Mouse (Mus musculus): ENCODE measurements around the gene Fam107b. TPM values are rescaled to one million over a fixed set of nuclear protein-coding genes. Genes with fewer than 3 reads are reported as not detected.

The Fam107b gene
- polyA plus RNA-seq, 1 experiment from 2014 or later: 43.9 TPM

DNA sequence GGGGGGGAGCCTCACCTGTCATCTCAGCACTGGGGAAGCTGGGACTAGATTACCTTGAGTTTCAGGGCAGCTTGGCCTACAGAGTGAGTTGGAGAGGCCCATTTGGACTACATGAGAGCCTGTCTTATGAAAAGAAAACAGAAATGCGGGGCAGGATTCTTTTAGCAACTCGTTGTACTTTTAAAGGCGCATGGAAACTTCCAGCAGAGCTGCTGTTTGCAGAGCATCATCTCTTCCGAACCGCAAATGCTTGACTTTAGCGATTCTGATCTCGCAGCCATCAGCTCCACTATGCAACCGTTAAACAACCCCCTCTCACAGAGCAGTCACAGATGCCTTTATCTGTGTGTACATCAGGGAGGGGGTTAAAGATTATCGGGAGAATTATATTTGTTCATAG, 179.8 kb downstream of the Fam107b start:
- H3K36me3 ChIP-seq: no peaks in the 10 kb centered on the region
- H3K27ac ChIP-seq: no peak overlapping the region
- H3K4me1 ChIP-seq: peaks cover 28% of the 10 kb centered on the region
- no peak overlapping the region for H3K4me2 ChIP-seq (replicated peaks)
- no peak for ATAC-seq (ENCODE audit: insufficient number of reproducible peaks, insufficient read depth, low FRiP score, low TSS enrichment)
- 78% methylated on average over 9 of the region's 9 CpGs for WGBS
- H3K9me3 ChIP-seq: no peaks in the 10 kb centered on the region
- H3K4me3 ChIP-seq: no peak overlapping the region
- no peak overlapping the region for H3K9ac ChIP-seq
- H3K27me3 ChIP-seq: no peaks in the 10 kb centered on the region

DNA sequence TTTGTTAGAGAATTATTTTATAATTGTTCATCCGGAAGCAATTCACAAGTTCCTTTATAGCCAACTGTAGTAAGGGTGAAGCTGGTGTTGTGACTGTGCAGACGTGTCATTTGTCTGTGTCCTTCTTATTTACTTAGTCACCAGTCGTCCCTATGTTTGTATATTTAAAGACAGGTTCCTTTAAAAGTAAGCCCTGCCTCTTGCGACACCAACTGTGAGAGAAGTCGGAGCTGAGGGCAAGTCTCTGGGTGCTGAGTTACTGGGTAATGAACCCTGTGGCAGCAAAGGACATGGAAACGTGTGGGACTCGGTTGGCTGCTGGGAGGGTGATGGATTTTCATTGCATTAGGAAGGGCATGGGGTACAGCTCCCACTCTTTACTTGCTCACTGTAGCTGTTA, 182.1 kb downstream of the Fam107b start:
- Histone ChIP-seq H3K4me2 (replicated peaks) (no peak overlapping the region), H3K9me3 (no peaks in the 10 kb centered on the region), H3K4me1 (peaks cover 28% of the 10 kb centered on the region), H3K27ac (no peak overlapping the region), H3K9ac (no peak overlapping the region), H3K27me3 (no peaks in the 10 kb centered on the region), H3K4me3 (no peak overlapping the region), H3K36me3 (no peaks in the 10 kb centered on the region)
- WGBS: 68% methylated on average over 7 of the region's 7 CpGs
- ATAC-seq (ENCODE audit: insufficient number of reproducible peaks, insufficient read depth, low FRiP score, low TSS enrichment): no peak

DNA sequence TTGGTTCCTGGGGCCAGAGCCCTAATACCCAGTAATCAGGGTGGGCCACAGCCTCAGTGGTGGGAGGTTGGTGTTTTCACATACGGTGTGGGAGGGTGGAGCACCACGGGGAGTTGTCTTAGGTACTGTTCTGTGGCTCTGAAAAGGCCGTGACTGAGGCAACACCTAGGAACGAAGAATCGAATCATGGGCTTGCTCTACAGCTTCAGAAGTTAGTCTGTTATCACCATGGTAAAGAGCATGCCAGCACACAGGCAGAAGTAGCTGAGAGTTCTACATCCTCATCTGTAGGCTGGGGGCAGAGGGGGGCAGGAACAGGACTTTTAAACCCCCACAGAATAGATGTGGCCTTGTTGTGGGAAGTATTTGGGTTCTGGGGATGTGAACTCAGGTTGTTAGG, 182.6 kb downstream of the Fam107b start:
- Histone ChIP-seq H3K27ac (no peak overlapping the region), H3K4me2 (replicated peaks) (no peak overlapping the region), H3K36me3 (no peaks in the 10 kb centered on the region), H3K27me3 (no peaks in the 10 kb centered on the region), H3K9ac (no peak overlapping the region), H3K4me3 (no peak overlapping the region), H3K4me1 (peaks cover 28% of the 10 kb centered on the region), H3K9me3 (no peaks in the 10 kb centered on the region)
- ATAC-seq (ENCODE audit: insufficient number of reproducible peaks, insufficient read depth, low FRiP score, low TSS enrichment): no peak
- 89% methylated on average over 5 of the region's 5 CpGs for WGBS

DNA sequence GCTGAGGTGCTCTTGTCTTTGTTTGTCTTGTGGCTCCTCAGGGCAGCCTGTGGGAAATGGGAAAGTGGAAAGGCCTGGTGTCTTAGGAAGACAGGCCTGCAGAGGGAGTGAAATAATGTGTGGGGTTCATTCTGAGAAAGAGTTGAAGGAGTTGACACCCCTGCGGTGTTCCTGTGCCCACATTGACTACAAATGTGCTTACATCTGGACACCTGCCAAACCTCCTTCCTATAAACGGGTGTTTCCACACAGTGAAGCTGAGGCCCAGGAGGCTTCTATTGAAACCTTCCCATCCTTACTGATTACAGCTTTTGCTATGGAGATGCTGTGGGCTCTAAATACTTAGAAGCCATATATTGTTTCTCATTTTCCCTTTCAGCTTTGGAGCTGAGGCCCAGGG, 183.5 kb downstream of the Fam107b start:
- Histone ChIP-seq H3K27me3 (no peaks in the 10 kb centered on the region), H3K4me1 (peaks cover 20% of the 10 kb centered on the region), H3K27ac (peak overlapping the region; percentile 24; the same call in 1 of the 2 replicates), H3K9ac (no peak overlapping the region), H3K4me3 (no peak overlapping the region), H3K9me3 (no peaks in the 10 kb centered on the region), H3K36me3 (no peaks in the 10 kb centered on the region), H3K4me2 (replicated peaks) (no peak overlapping the region)
- WGBS: 41% methylated on average over 2 of the region's 2 CpGs
- ATAC-seq (ENCODE audit: insufficient number of reproducible peaks, insufficient read depth, low FRiP score, low TSS enrichment): 0 out of 2 replicates have a peak, but pooled peaks have one; percentile 5

DNA sequence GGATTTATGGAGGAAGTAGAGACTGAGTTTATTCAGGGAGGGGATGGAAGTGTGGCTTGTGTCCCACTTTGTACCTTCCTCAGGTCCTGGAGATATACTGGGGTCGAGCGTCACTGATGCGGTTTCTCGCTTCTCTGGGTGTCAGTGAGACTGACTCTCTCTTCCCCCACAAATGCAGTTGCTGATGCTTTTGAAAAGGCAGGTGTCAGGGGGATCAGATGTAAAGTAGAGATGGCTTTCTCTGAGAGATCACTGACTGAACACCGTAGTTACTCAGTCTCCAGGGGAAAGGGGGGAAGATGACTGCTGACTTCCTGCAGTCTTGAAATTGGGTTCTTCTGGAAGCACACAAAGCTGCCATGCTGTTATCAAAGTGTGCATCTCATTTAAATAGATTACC, 185.6 kb downstream of the Fam107b start:
- 83% methylated on average over 5 of the region's 5 CpGs for WGBS
- ATAC-seq (ENCODE audit: insufficient number of reproducible peaks, insufficient read depth, low FRiP score, low TSS enrichment): no peak
- no peaks in the 10 kb centered on the region for H3K9me3 ChIP-seq
- H3K27me3 ChIP-seq: no peaks in the 10 kb centered on the region
- H3K4me3 ChIP-seq: no peak overlapping the region
- no peak overlapping the region for H3K27ac ChIP-seq
- peaks cover 5% of the 10 kb centered on the region for H3K4me1 ChIP-seq
- H3K9ac ChIP-seq: no peak overlapping the region
- H3K36me3 ChIP-seq: no peaks in the 10 kb centered on the region
- H3K4me2 ChIP-seq (replicated peaks): no peak overlapping the region

DNA sequence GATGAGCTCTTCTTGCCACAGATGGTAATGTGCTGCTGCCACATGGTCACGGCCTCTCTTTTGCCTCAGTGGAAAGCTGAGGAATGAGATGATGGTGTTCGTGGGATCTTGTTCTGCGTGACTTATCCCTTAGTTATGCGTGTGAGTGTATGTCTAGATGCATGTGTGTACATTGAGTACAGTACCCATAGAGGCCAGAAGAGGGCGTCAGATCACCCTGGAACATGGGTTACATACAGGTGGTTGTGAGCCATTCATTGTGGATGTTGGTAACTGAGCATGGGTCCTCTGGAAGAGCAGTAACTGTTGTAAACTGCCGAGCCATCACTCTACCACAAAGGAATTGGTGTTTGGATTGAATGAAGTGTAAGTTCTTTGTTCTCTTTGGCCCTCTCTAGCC, 188.1 kb downstream of the Fam107b start:
- 90% methylated on average over 6 of the region's 6 CpGs for WGBS
- Histone ChIP-seq H3K4me3 (no peak overlapping the region), H3K27me3 (no peaks in the 10 kb centered on the region), H3K27ac (no peak overlapping the region), H3K4me2 (replicated peaks) (no peak overlapping the region), H3K36me3 (no peaks in the 10 kb centered on the region), H3K9ac (no peak overlapping the region), H3K4me1 (peaks cover 3% of the 10 kb centered on the region; the same call in 1 of the 2 replicates), H3K9me3 (no peaks in the 10 kb centered on the region)
- ATAC-seq (ENCODE audit: insufficient number of reproducible peaks, insufficient read depth, low FRiP score, low TSS enrichment): no peak

DNA sequence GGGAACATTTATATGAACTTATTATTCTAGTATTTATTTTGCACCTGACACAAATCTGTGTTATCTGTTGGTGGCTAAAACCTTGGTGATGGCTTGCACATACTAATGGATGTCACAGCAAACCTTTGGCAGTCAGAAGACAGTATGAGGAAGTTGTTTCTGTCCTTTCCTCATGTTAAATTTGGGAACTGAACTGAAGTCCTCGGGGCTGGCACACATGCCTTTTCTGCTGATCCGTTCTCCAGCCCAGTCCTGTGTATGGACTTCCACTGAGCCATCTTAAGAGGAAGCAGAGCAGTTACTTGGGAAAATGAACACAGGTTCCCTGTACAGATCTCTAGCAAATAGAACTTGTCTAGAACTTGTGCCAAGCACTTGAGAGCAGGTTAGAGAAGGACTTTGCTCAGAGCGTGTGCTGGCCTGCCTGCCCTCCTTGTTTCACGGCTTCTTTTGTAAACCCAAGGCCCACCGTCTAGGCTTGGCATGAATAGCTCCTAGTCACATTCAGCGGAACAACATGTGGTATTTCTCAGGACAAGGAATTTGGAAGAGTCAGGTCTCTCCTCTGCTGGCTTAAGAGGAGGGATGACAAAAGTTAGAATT, 190.0 kb downstream of the Fam107b start:
- Histone ChIP-seq H3K9me3 (no peaks in the 10 kb centered on the region), H3K27me3 (no peaks in the 10 kb centered on the region), H3K4me3 (no peak overlapping the region), H3K4me2 (replicated peaks) (no peak overlapping the region), H3K36me3 (no peaks in the 10 kb centered on the region), H3K27ac (no peak overlapping the region), H3K4me1 (peaks cover 6% of the 10 kb centered on the region), H3K9ac (no peak overlapping the region)
- 77% methylated on average over 6 of the region's 6 CpGs for WGBS
- ATAC-seq (ENCODE audit: insufficient number of reproducible peaks, insufficient read depth, low FRiP score, low TSS enrichment): no peak

DNA sequence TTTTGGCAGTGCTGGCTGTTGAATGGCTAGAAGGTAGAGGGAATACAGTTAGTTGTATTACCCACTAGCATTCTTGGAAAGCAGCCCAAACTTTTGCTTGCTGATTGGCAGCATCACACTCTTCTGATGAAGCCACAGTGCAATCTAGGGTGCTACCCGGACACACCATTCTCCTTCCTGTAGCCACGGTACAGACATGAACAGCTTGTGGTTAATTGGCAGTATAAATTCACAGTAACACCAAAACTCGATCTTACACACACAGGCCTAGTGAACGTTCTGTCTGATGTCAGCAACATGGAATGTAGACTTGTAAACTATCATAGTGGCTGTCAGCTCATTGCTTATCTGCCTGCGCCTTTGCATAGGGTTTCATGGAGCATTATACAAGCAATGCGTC, 193.8 kb downstream of the Fam107b start:
- Histone ChIP-seq H3K27ac (no peak overlapping the region), H3K4me1 (peaks cover 22% of the 10 kb centered on the region), H3K4me3 (no peak overlapping the region), H3K4me2 (replicated peaks) (no peak overlapping the region), H3K36me3 (no peaks in the 10 kb centered on the region), H3K9ac (no peak overlapping the region), H3K27me3 (no peaks in the 10 kb centered on the region), H3K9me3 (no peaks in the 10 kb centered on the region)
- 68% methylated on average over 6 of the region's 6 CpGs for WGBS
- ATAC-seq (ENCODE audit: insufficient number of reproducible peaks, insufficient read depth, low FRiP score, low TSS enrichment): no peak

DNA sequence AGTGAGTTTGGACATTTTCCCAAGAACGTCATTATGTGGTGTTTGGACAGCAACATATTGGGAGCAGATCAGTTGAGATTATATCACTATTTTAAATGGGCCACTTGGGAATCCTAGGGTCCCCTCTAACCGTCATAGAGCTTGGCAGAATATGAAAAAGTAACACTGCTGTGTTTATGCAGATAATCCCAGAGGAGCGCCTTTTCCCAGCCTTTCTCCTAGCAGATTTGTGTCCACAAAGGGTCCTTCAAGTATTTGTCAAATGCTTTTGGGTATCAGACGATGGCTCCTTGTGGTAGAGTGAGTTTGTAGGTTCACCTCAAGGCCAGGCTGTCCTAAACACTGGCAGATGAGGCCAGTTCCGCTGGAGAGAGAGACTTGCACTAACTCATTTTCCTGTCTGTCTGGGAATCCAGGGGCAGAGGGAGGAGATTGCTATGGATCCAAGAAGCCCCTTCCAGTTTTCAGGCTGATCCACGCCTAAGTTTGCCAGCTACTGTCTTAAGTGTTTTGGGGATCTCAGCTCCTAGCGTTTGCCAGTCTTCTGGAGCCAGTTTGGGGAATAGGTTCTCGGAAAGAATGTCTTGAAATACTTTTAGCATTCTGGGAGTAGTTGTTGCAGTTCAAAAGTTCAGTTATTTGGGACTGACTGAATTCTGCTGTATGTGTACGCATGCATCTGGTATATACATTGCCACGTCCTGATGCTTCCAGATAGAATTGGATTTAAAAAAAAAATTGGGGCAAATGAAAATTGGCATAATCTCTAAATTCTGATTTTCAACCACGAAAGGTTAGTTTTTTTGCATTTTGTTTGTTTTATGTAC, 195.9 kb downstream of the Fam107b start:
- H3K4me3 ChIP-seq: no peak overlapping the region
- no peak for ATAC-seq (ENCODE audit: insufficient number of reproducible peaks, insufficient read depth, low FRiP score, low TSS enrichment)
- H3K27me3 ChIP-seq: no peaks in the 10 kb centered on the region
- WGBS: 46% methylated on average over 11 of the region's 11 CpGs
- peaks cover 22% of the 10 kb centered on the region for H3K4me1 ChIP-seq
- H3K27ac ChIP-seq: no peak overlapping the region
- H3K4me2 ChIP-seq (replicated peaks): no peak overlapping the region
- H3K36me3 ChIP-seq: no peaks in the 10 kb centered on the region
- H3K9me3 ChIP-seq: no peaks in the 10 kb centered on the region
- H3K9ac ChIP-seq: no peak overlapping the region

DNA sequence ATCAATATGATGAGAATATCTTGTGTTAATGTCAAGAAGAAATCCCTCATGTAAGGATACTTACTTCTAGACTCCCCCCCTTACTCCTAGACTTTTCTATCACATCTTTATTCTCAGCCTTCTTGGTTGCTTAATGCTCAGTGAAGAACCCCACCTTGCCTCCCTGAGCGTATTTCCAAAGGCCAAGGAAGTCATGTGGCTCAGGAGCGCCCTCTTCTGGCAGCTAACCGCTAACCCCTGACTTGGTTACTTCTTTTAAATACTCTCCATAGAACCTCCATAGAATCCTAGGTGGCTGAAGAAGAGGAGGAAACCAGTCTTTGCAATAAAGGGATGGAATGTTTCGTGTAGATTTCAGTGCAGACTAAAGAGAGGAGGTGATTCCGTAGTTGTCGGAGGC, 199.0 kb downstream of the Fam107b start:
- Histone ChIP-seq H3K9ac (no peak overlapping the region), H3K27me3 (no peaks in the 10 kb centered on the region), H3K4me1 (peaks cover 17% of the 10 kb centered on the region), H3K36me3 (no peaks in the 10 kb centered on the region), H3K27ac (no peak overlapping the region), H3K9me3 (no peaks in the 10 kb centered on the region), H3K4me3 (no peak overlapping the region), H3K4me2 (replicated peaks) (no peak overlapping the region)
- ATAC-seq (ENCODE audit: insufficient number of reproducible peaks, insufficient read depth, low FRiP score, low TSS enrichment): no peak
- WGBS: 34% methylated on average over 6 of the region's 6 CpGs

DNA sequence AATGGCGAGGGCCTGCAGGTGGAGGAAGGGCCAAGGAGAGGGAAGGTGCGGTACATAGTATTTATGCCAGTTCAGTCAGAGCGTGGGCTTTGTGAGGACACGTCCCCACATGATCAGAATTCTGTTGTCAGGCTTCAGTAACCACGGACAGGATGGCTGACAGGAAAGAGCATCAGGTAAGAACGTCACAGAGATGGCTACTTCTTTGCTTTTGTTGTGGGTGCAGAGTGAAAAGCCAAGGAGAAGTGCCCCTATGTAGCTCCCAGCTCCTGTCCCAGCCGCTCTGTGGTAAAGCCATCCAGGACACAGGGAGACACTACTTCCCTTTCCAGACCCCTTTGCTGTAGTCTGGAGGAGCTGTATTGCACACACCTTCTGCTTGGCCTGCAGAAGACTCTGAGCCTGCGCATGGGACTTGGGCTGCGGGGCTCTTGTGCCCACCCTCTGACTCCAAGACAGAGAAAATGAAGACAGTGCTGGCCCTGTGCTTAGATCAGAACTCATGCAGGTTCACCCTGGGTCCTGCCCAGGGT, 199.6 kb downstream of the Fam107b start:
- no peak overlapping the region for H3K4me3 ChIP-seq
- H3K9me3 ChIP-seq: no peaks in the 10 kb centered on the region
- H3K4me1 ChIP-seq: peaks cover 16% of the 10 kb centered on the region
- H3K36me3 ChIP-seq: no peaks in the 10 kb centered on the region
- 82% methylated on average over 9 of the region's 9 CpGs for WGBS
- no peaks in the 10 kb centered on the region for H3K27me3 ChIP-seq
- no peak overlapping the region for H3K27ac ChIP-seq
- no peak for ATAC-seq (ENCODE audit: insufficient number of reproducible peaks, insufficient read depth, low FRiP score, low TSS enrichment)
- no peak overlapping the region for H3K4me2 ChIP-seq (replicated peaks)
- H3K9ac ChIP-seq: no peak overlapping the region

DNA sequence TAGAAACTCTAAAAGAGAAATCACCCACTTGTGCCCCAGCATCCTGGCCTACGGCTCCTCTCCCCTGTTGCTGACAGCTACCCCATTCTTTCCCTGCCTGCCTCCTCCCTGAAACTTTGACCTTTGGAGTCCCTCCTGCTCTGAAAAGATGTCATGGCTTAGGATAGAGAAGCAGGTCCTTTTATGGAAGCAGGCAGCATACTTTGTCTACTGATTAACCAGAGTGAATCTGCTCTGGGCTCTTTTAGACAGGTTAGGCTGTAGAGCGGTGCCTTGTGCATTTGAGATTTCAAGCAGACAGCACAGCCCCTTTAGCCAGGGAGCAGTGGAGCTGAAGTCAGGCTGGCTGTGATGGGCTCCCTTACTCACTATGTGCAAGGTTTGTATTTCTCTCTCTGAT, 200.1 kb downstream of the Fam107b start:
- H3K4me1 ChIP-seq: peaks cover 16% of the 10 kb centered on the region
- 81% methylated on average over 2 of the region's 2 CpGs for WGBS
- no peak overlapping the region for H3K9ac ChIP-seq
- no peak overlapping the region for H3K4me3 ChIP-seq
- H3K27me3 ChIP-seq: no peaks in the 10 kb centered on the region
- H3K27ac ChIP-seq: no peak overlapping the region
- H3K4me2 ChIP-seq (replicated peaks): no peak overlapping the region
- no peaks in the 10 kb centered on the region for H3K9me3 ChIP-seq
- no peaks in the 10 kb centered on the region for H3K36me3 ChIP-seq
- no peak for ATAC-seq (ENCODE audit: insufficient number of reproducible peaks, insufficient read depth, low FRiP score, low TSS enrichment)

Data from embryonic facial prominence, embryonic 12.5 days (tissue).